Mouse (Mus musculus): ENCODE data around the gene Ofcc1.

The Ofcc1 gene

DNA sequence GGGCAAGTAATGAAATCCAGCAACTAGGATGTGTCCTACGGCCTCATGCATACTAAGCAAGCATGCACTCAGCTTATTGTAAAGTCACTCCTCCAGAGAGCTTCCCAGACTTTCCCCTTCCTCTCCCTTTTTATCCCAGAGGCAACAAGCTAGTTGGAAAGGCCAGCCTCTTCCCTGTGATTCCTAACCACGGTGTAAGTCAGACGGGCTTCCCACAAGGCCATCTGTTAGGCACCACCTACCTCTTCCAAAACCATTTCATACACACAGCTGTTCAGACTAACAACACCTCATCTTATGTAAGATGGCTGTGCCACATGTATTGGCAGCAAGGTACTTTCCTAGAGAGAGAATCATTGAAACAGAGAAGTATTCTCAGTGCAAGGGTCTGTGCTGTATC lies 124.9 kb downstream of the Ofcc1 start:
- no peak for DNase-seq

DNA sequence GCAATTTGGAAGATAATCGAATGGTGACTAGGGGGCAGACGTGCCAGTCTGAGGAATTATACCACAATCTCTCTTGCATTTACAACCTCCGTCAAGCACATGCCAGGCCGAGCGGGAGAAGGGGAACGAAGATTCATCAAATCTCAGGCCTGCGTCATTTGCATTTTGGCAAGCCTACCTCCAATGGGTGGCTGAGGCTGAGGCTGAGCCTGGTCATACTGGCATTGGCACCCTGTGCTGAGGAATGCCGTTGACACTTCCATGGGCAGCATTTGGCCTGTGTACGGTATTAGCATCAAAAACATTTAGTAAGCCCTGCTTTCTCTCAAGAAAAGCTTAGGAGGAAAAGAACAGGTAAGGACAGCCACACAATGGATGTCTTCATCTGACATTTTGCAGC lies 152.9 kb downstream of the Ofcc1 start:
- DNase-seq: no peak

DNA sequence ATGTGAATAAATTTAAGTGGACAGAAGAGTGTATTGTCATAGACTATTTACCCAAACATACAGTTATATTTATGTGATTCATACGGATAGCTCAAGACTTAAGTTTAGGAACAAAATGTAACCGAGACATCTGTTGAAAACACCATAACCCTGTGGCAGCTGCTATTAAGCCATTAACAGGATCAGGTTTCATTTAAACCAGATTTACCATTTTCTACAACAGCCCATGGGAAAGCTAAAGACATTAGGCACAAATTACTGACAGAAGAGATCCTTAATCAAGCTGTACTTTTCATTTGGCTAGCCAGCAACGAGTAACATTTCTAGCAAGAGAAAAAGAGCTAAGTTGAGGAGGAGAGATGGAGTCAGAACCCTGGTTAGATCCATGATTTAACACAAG lies 179.5 kb downstream of the Ofcc1 start:
- no peak for DNase-seq

GRCm38 (mm10) chr13:40171775-40172174 lies 189.5 kb downstream of the Ofcc1 start:
- DNase-seq: no peak

DNA sequence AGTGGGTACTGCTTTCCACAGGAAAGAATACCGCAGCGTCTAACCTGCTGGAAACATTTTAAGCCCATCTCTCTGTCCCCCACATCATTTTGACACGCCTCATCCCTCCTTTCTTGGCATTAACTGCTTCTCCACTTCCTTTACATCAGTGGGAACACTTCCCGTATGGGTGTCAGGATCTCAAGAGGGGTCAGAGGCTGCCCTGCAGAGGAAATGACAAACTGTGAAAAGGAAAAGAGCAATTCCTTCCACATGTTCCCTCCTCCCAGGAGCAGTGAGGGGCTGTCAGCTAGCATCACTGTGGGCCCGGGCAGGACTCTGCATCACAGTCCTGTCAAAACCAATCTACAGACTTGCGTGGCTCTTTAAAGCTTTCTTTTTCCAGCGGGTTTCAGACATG lies 193.4 kb downstream of the Ofcc1 start:
- DNase-seq: no peak

GRCm38 (mm10) chr13:40155466-40155865 lies 205.8 kb downstream of the Ofcc1 start:
- DNase-seq: no peak

GRCm38 (mm10) chr13:40139906-40140305 lies 221.3 kb downstream of the Ofcc1 start:
- DNase-seq: no peak

GRCm38 (mm10) chr13:40136096-40136495 lies 225.2 kb downstream of the Ofcc1 start:
- no peak for DNase-seq

GRCm38 (mm10) chr13:40135670-40136069 lies 225.6 kb downstream of the Ofcc1 start:
- DNase-seq: no peak

DNA sequence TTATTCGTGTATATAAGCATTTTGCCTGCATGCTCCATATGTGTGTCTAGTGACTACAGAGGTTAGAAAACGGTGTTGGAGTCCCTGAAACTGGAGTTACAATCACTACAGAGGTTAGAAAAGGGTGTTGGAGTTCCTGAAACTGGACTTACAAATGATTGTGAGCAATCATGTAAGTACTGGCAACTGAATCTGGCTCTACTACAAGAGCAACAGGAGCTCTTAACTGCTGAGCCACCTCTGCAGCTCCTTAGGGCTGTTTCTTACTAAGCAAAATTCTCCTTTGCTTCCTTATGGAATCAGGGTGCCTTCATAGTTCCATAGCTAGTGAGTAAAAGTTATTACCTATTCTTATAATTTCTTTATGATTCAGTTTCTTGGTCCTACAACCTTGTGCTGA lies 237.4 kb downstream of the Ofcc1 start:
- DNase-seq: no peak

GRCm38 (mm10) chr13:40112336-40112735 lies 248.9 kb downstream of the Ofcc1 start:
- no peak for DNase-seq

GRCm38 (mm10) chr13:40076236-40076635 lies 285.0 kb downstream of the Ofcc1 start:
- DNase-seq: peak; percentile 42

DNA sequence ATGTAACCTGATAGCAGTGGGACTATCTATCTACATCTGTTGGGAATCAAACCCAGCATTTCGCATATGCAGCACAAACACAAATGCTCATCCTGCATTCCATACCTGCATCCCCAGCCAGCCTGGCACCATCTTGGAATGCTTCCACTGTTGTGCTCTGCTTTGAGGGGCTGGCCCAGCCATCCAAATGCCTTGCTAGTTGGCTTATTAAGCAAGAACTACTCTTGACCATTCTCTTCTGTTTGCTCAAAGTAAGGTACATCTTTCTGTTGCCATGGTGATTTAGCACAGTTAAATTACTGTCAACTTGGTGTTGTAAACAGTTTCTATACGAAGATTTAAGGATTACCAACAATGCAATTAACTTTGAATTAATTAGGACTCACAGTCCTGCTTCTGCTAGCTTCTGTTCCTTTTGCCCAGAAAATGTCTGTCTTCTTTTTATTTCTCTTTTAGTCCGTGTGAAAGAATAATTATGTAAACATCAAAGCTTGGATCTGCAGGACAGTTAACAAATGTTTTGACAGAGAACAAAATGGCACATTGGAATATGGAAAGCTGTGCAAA lies 286.3 kb downstream of the Ofcc1 start:
- no peak for DNase-seq

GRCm38 (mm10) chr13:40070004-40070403 lies 291.2 kb downstream of the Ofcc1 start:
- no peak for DNase-seq

GRCm38 (mm10) chr13:40061281-40061680 lies 300.0 kb downstream of the Ofcc1 start:
- DNase-seq: peak; percentile 74

GRCm38 (mm10) chr13:40037881-40038280 lies 323.4 kb downstream of the Ofcc1 start:
- no peak for DNase-seq

DNA sequence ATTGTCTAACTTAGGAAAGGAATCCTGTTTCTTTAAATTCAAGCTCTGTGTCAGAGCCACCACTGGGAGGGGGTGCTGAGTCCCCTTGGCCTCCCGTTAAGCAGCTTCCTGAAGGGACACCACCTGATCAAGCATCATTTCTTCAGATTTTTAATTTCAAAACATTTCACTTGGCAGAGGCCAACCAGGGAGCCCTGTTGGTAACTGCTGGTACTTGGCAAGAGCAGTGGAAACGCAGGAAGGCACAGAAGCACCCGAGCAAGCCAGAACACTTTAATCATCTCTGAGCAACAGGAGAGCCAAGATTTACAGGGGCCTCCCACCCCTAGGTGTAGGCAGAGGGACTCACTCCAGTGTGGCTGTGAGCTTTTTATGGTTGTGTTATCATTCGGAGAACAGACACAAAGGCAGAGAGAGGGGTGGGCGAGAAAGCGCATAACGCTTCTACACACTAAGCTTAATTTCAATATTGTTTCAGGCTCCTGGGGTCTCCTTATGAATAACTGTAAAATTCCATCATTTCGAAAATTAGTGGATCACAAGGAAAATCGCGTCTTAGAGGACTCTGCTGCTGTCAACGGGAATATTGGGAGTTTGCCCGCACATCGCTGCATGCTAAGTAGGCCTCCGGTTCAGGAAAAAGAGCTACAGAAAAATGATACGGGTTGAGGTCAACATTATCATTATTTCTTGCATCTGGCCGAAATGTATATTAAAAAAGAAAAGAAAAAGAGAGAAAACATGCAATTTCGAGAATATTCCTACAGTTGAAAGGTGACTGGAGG lies 324.1 kb downstream of the Ofcc1 start:
- peak; percentile 78 for DNase-seq

- DNase-seq: no peak
These were observed 331.8 kb downstream of the Ofcc1 start for GRCm38 (mm10) chr13:40029426-40029825.

DNA sequence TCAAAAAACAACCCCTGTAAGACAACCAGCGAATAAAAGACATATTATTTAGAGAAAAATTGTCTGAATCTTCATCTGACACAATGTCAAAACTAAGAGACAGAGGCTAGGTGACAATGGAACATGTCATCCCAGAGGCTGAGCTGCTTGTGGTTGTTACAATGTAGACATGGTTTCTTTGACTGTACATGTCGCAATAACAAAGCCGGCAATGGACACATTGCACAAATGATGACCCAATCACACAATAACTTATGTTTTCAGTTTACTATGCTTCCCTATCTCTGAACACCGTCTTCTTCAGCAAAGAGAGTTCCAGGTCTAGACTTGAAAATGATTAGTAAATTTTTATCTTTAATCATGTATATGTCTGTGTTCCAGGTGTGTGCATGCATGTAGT lies 332.4 kb downstream of the Ofcc1 start:
- DNase-seq: no peak

GRCm38 (mm10) chr13:40025816-40026215 lies 335.4 kb downstream of the Ofcc1 start:
- DNase-seq: no peak

DNA sequence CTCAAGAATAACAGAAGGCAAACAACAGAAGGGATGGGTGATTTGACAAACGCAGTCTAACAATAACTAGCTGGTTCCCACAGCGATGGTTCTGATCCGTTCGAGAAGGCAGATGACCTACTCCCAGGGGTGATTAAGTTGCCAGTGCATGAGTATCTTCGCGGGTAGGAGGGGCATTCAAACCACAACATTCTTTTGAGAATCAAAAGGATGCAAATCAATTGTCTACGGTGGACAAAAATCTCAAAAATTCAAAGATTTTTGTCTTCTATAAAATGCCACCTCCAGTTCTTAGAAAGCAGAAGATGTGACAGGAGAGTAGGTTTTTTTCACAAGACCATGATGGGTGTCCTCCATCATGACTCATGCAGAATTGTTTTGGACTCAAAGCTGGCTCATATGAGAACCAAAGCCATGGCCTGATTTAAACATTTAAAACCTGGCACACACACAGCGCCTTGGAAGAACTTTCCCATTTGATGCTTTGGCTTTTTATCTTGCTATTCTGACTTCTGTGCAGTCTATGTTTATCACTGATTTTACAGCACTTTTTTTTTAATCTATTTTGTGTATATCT lies 338.0 kb downstream of the Ofcc1 start:
- DNase-seq: no peak

DNA sequence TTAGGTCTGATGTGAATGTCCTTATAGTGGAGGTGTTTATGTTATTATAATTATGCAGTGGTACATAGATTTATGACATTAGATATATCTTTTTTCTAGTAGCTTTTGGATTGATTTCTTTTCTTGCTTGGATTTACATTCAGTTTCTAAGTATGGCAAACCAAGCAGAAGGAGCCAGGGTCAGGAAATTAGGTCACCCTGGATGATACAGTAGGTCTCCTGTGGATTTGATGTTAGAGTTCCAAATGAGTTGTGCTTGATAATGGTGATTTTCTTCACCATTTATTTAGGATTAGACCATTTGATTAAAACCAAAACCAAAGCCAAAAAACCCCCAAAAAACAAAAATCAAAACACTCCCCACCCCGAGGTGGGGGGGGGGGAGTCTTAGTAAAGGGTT lies 338.6 kb downstream of the Ofcc1 start:
- no peak for DNase-seq

DNA sequence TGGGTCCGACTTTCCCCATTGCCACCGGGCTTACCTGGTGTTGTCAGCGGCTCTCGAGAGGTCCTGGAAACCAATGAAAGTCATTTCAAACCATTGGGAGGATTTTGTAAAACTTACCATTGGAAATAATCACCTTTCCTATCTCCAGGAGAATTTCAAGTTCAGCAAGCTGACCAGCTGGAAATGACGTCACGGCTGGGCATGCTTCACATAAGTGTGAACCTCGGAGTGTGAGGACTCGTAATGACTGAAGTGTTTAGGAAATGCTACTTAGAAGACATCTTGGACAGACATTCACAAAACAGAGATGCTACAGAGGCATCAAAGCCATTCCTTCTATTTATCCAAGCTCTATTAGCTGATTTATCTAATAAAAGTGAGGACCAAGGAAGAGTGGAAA lies 361.0 kb downstream of the Ofcc1 start:
- DNase-seq: no peak

GRCm38 (mm10) chr13:39997901-39998300 lies 363.3 kb downstream of the Ofcc1 start:
- no peak for DNase-seq
